Mouse (Mus musculus) stomach, postnatal 0 days (tissue): ENCODE data around the gene Rnf220.

Experiments
- CTCF ChIP-seq: IDR thresholded peaks from 2 replicates; pipeline ENCODE4 v1.5.1; 2016; ENCODE audit warnings: antibody characterized with exemption, low read depth, mild to moderate bottlenecking, moderate library complexity
- EP300 ChIP-seq: optimal IDR thresholded peaks from 2 replicates; pipeline ENCODE3; 2016; ENCODE audit warnings: antibody characterized with exemption

DNA sequence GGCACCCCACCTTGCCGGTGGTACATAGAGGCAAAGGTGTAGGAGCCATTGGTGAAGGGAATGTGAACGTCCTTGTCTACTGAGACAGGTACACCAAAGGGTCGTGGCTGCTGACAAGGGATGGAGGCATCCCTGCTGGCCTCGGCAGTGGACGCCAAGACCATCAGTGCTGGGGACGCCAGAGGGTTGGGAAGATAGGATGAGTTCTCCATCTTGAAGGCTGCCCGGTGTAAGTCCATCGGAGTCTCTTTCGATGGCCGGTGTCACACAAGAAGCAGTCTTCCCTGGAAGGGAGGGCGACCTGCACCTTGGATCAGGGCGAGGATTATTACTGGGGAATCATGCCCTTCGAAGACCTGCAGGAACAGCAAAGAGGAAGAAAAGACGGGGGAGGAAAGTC is 6.9 kb downstream of the Rnf220 start:
- no peak for TF ChIP-seq CTCF
- TF ChIP-seq EP300: no peak
